Mouse (Mus musculus) heart, adult 2 months (tissue): ENCODE data around the gene Fbxw8.

Source experiments
- CTCF ChIP-seq: fragments of 200-600 bp; IDR thresholded peaks from 2 replicates; pipeline ENCODE4 v1.8.1; 2022; ENCODE audit warnings: antibody characterized with exemption, mild to moderate bottlenecking, moderate library complexity
- EP300 ChIP-seq: fragments of 200-500 bp; IDR thresholded peaks from 2 replicates; pipeline ENCODE4 v1.6.1; 2011; ENCODE audit warnings: low read depth, low read length, control low read depth; ENCODE audit not compliant: insufficient read depth

GRCm38 (mm10) chr5:118099069-118099869 lies 56.0 kb downstream of the Fbxw8 start:
- no peak for TF ChIP-seq CTCF
- TF ChIP-seq EP300: no peak
